Mouse (Mus musculus): ENCODE measurements at regions not wholly inside any gene's neighbourhood (a gene's known extent, or its start where the extent isn't known, plus 50 kb on each side); places are given as distances from the start of the nearest gene placed in this dataset.

DNA sequence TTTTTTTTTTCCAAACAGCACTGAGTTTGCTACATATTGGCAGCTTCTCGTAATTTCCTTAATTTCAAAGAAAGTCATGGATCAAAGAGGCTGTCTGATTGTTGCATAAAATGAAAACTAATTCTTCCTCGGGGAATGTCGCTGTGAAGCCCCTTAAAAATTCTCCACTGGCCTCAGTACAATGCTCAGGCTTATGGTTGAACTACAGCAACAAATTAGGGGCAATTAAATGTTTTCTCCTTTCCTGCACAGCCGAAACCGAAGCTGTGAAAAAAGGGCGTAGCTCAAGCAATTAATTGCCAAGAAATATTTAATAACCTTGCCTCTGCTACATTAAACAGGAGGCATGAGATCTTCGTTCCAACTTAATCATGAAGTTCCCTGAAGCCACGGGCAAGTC, 61.8 kb downstream of the Csl start:
- H3K27ac ChIP-seq (ENCODE audit: low read depth) = no peak overlapping the region
- no peak overlapping the region for H3K4me3 ChIP-seq (ENCODE audit: low read depth, low read length)
- ATAC-seq (ENCODE audit: insufficient read depth) (no peak), DNase-seq (no peak)
- 75% methylated on average over 8 of the region's 8 CpGs for WGBS
- no peak overlapping the region for H3K4me2 ChIP-seq
- no peaks in the 10 kb centered on the region for H3K27me3 ChIP-seq (ENCODE audit: insufficient read depth, low read length)
- H3K4me1 ChIP-seq (ENCODE audit: insufficient read depth) = no peaks in the 10 kb centered on the region
- H3K9me3 ChIP-seq (ENCODE audit: low read depth, low read length) = no peaks in the 10 kb centered on the region
- H3K9ac ChIP-seq = no peak overlapping the region
- no peaks in the 10 kb centered on the region for H3K36me3 ChIP-seq (ENCODE audit: insufficient read depth)
- no peak for TF ChIP-seq CTCF (IDR thresholded peaks at IDR 0.05; ENCODE audit: low read depth)

DNA sequence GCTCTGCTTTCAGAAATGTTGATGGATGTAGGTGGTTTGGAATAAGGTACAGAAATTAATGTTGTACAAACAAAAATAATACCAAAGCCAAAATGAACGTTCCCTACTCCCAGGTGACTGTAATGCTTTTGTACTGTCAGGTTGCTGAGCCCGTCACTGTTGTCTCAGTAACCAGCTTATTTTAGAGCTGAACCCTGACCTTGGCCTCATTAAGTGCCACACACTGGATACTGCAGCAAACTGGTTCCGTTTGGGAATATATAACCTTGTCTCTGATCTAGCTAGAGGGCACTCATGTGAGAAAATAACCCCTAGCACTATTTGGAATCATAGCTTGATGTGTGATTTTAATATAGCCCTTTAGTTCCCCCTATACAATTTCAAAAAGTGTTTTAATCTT, 60.0 kb downstream of the Csl start:
- DNase-seq (no peak), ATAC-seq (ENCODE audit: insufficient read depth) (no peak)
- Histone ChIP-seq H3K27me3 (ENCODE audit: insufficient read depth, low read length) (no peaks in the 10 kb centered on the region), H3K9ac (no peak overlapping the region), H3K4me2 (no peak overlapping the region), H3K9me3 (ENCODE audit: low read depth, low read length) (no peaks in the 10 kb centered on the region), H3K4me3 (ENCODE audit: low read depth, low read length) (no peak overlapping the region), H3K27ac (ENCODE audit: low read depth) (no peak overlapping the region), H3K4me1 (ENCODE audit: insufficient read depth) (no peaks in the 10 kb centered on the region), H3K36me3 (ENCODE audit: insufficient read depth) (no peaks in the 10 kb centered on the region)
- no peak for TF ChIP-seq CTCF (IDR thresholded peaks at IDR 0.05; ENCODE audit: low read depth)
- WGBS = 25% methylated on average over 3 of the region's 3 CpGs

DNA sequence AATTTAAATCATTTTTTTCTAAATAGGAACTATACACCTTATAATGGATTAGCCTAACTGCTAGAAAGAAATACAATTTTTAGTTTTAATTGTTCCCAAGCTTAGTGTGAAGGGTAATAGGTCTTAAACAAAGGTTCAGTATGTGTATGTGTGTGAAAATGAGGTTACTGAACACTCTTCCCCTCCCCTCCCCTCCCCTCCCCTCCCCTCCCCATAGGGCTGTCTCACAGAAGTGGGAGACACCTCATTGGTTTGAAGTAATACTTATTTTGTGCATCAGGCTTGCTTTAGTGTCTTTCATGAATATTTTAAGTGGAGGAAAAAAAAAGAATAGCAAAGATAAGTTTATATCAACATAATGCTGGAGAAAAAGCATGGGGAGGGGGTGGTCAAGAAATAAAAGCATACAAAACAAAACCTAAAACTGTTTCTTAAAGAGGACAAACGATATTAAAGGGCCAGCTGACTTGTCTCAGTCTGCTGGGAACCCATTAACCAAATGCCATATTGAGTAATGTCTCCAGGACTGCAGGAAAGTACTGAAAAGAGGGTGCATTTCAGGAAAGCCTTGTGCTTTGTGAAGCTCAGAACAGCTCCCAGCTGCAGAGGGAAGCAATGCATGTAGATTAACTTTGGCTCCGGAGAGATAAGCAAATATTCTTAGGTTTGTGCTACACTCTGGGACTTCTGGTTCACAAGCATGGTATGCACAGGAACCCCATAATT, 59.2 kb downstream of the Csl start:
- no peak overlapping the region for H3K4me2 ChIP-seq
- peak; percentile 71; the same call in 1 of the 2 replicates for ATAC-seq (ENCODE audit: insufficient read depth)
- H3K4me1 ChIP-seq (ENCODE audit: insufficient read depth) = no peaks in the 10 kb centered on the region
- peak; percentile 54 for DNase-seq
- H3K9me3 ChIP-seq (ENCODE audit: low read depth, low read length) = no peaks in the 10 kb centered on the region
- H3K27ac ChIP-seq (ENCODE audit: low read depth) = no peak overlapping the region
- H3K27me3 ChIP-seq (ENCODE audit: insufficient read depth, low read length) = no peaks in the 10 kb centered on the region
- H3K9ac ChIP-seq = no peak overlapping the region
- WGBS = 14% methylated on average over 2 of the region's 2 CpGs
- H3K4me3 ChIP-seq (ENCODE audit: low read depth, low read length) = no peak overlapping the region
- no peaks in the 10 kb centered on the region for H3K36me3 ChIP-seq (ENCODE audit: insufficient read depth)
- no peak for TF ChIP-seq CTCF (IDR thresholded peaks at IDR 0.05; ENCODE audit: low read depth)

Measured in lung, embryonic 14.5 days (tissue).